Mouse (Mus musculus) cerebellum, postnatal 4 days (tissue): ENCODE measurements around the gene Map1b.

Experiments
- DNase-seq, 2 experiments: peaks; one replicate each; pipeline ENCODE4 v3.0.0; 2022; ENCODE audit warnings: low spot score in 2 of 2, mixed read lengths in 1 of 2

Map1b gene

DNA sequence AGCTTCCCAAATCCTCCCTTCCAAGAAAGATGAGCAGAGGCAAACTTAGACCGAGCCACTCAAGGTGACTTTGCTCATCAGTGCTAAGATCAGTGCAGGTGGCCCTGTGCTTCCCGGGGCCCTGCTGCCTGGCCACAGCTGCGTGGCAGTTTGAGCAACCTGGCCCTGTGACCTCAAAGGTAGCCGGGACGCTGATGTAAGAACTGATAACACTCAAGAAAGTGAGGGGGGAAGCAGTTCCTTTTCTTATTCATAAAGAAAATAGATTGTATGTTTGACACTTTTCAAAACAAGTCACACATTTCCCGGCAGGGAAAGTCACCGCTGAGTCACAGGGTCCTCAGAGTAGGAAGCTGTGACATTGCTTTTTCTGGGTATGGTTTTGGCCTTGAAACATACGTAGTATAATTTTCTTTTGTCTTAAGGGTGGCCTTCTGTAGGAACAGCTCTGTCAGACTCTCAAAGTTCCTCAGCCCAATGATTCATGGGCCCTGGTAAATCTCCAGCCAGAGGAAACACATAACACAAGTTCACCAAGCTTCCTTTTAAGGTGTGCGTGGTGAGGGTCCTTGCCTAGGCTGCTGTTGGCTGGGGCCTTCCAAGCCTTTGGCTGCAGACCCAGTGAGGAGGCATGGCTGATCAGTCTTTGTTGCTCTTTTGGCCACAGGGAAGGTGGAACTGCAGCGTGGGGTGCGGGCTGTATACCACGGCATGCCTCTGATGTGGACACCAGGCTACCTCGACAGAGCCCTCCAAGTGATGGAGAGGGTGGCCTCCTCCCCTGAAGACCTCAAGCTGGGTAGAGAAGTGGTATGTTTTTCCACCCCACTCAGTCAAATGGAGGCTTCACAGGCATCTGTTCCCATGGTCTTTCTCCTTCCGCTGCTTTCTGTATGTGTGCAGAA lies 105.5 kb downstream of the Map1b start:
- DNase-seq: no peak

DNA sequence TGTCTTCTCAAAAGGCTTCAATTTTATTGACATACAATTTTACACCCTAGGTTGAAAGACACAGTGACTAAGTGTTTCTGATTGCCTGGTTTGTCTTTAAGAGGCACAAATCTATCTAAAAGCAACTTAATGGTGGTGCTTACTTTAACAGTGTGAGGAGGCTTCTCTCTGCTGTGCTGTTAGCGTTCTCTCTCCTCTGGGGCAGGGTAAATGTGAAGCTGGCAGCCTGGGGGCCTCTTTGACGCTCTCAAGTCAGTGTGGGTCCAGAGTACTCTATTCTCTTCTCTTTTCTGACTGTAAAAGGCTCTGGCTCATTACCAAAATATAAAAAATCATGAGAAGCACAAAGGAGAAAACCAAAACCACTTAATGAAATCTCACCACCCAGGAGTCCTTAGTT lies 107.1 kb downstream of the Map1b start:
- DNase-seq: no peak

DNA sequence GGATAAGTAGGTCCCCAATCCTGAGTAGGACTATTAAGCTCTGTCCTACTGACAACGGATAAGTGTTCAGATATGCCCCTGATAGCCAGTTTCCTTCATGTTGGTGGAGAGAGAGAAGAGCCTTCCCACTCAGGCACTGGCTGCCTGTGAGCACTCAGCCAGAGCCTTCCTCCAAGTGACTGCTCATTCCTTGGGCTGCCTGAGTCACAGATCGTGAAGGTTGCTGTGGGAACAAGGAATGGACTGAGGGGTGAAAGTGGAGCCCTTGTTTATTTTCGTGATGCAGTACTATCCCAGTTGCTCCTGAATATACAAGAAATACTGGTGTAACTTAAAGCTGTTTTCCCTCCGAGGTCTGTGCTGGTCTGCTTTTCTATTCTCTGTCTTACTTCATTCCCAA lies 117.0 kb downstream of the Map1b start:
- DNase-seq: no peak

DNA sequence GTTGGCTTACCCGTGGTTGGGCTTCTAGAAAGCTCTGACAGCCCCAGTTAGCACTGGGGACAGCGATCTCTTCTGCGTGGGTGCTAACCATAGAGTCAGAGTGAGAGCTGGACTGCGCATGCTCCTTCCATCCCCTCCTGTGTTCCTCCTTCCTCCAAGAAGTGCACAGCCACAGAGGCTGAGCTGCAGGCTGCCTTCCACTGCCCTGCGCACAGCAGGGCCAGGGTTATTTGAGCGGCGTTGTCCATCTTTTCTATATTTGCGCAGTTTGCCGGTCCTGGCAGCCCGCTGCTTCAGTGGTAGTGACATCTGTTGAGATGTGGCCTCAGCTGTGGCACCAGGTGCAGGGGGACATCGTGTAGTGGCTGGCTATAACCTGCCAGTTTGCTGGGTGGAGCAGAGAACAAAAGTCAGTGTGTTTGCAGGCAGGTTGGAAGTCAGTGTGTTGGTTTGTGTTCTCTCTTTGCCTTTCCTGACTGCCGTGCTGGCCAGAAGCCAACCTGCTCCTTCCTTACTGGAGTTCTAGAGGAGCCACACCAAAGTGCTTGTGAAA lies 118.1 kb downstream of the Map1b start:
- peak in 1 of 2 experiments; percentile 60 for DNase-seq

DNA sequence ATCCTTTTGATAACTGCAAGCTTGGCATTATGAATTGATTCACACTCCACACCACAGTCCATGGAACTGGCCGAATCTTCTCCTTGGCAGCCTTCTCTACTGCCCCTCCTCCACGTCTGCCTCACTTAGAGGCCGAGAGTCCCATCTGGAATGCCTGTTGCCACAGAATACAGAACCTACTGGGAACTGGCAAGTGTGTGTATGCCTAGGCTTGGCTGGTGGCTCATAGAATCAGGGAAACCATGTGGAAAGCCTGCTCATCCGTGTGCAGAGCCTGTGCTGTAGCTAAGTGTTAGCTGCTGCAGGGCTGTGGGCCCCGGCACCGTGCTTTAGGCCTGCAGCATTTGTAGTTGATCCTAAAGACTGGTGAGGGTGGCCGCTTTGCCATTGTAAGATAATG lies 119.1 kb downstream of the Map1b start:
- peak in 1 of 2 experiments; percentile 76 for DNase-seq

DNA sequence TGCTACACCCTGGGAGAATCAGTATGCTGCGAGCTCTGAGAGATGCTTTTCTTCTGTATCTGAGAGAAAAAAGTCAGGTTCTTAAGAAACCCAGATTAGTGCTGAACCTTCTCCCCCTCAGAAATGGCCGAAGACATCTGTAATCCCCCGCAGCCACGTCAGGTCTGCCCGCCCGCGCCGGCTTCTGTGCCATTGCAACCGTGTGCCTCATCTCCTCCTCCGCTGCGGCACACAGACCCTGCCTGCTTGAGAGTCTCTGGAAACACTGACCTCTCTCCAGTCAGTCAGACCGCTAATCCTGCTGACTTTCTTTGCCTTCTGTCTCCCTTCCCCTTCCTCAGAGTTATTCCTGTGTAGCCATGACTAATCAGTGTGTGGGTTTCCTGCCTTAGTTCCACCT lies 120.8 kb downstream of the Map1b start:
- DNase-seq: no peak

DNA sequence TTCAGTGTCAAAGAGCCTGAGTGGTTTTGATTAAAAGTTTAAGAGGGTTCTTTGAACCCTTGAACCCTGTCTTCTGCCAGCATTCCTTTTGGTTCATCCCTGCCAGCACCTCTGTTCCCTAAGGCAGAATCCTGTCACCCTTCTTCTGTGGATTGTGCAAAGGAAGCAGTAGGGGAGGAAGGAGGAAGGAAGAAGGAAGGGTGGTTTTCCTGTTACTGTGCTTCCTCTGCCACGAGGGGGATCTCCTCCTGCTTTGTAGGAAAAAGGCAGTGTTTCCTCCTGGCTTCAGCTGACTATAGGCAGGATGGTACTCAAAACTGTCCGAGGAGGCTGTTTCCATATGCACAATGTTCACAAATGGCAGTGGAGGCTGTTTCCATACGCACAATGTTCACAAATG lies 121.6 kb downstream of the Map1b start:
- DNase-seq: no peak

DNA sequence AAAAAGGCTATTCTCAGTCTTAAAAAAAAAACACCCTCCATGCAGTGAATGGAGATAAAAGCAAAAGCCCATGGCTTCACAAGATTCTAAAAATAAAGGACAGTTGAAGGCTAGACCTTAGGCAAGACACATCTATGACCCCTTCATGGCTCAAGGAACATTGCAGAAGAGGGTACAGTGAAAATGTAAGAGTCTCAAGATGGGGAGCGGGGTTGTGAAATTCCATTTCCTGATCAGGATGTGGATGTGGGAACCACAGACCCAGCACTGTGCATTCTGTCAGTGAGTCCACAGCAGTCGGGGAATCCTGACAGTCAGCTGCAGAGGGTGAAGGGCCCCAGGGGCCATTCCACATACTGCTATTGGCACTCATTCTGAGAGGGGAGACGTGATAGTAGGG lies 123.2 kb downstream of the Map1b start:
- no peak for DNase-seq

DNA sequence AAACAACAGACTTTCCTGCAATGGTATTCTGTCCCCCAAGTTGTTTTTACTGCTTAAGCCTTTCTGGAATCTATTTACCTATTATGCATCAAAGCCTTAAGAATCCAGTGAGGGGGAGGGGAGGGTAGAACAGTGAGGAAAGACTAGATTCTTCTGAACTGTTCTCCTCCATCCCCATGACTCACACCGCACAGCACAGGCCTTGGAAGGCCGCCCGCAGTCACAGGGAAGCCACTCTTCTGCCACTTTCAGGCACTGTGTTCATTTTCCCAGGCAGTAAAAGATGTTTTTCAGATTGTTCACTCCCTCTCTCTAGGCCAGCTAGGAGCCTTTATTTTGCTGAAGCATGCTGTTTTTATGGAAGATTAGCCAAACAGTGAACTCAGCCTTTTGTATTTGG lies 124.9 kb downstream of the Map1b start:
- no peak for DNase-seq

DNA sequence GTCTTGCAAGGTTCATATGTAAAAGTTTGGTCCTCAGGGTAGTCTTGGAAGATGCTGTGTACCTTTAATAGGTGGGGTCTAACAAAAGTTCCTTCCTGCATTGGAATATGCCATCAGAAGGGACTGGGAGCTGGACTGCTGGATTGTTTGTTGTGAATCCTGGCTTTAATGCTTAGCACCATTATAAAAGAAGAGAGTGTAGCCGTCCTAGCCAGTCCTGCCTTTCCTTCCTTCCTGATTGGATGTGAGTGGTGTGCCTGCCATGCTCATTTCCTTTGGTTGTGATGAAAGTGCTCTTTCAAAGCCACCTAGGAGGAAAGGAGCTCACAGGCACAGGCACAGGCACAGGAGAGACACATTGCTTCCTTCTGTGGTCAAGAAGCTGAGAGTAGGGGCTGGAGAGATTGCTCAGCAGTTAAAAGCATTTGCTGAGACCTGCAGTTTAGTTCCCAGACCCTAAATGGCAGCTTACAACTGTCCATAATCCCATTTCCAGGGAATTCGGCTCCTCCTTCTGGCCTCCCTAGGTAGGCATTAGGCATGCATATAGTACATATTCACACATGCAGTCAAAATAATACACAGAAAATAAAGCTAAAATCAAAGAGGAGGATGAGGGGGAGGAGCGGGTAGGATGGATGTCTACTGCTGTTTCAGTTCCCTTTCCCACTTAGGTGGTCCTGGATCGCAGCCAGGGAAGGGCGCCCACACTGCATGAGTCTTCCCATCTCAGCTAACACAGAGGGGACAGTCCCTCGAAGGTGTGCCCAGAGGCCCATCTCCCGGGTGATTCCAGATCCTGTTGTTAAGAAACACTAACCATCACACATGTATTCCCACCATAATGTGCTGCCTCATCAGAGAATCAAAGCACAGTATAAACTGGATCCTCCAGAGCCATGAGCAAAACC lies 128.2 kb downstream of the Map1b start:
- no peak for DNase-seq

DNA sequence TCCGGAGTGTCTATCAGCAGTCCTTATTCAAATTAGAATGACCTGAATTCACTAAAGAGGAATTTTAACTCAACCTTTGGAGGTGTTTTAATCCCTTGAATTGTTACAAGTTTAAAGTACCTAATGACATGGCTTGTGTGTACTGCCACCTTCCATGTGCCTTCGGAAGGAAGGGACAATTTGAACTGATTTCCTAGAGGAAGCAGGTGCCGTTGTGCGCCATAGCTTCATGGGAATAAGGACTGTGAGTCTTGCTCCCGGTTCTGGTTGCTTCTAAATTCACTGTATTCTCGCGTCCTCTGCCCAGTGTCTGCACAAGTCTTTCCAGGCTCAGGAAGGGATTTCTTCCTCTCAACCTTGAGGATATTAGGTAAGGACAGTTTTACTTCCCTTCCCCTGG lies 130.0 kb downstream of the Map1b start:
- DNase-seq: no peak

DNA sequence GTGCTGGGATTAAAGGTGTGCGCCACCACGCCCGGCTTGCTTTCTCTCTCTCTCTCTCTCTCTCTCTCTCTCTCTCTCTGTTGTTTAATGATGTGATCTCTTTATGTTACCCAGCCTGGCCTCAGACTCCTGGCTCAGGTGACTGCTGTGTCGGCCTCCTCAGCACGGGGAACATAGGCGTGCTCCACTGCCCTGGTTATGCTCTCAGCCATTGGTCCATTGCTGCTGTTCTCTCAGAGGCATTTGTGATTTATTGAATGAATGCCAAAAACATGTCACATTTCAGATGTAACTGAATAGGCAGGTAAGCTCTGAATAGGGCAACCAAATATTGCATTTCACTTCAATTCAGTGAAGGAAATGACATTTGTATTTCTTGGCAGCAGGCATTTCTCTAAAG lies 130.4 kb downstream of the Map1b start:
- DNase-seq: no peak

DNA sequence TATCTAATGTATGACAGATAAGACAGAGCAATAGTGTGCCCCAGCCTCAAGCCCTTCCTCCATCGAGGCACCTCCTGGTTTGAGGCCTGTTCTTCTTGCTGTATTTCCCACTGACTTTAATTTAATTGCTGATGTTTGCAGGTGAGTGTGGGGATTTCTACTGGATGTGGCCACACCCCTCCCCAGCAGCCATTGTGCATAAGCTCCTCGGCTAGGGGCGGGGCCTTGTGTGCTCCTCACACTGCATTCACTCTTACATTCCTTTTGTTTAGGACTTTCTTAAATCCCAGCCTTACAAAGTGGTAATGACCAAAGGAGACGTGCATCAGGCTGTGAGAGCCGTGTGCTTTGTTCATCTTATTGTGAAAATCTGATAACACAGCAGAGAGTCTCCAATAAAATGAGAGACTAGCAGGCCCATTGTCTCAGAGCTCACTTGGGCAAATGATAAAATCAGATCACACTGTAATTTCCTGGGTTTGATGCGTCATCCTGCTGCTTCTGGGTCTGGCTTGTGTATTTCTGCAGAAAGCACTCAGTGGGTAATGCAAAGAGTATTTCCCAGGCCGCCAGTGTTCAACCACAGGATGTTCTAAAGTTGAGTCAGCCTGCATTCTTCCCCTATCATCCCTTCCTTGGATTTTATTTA lies 131.7 kb downstream of the Map1b start:
- no peak for DNase-seq

DNA sequence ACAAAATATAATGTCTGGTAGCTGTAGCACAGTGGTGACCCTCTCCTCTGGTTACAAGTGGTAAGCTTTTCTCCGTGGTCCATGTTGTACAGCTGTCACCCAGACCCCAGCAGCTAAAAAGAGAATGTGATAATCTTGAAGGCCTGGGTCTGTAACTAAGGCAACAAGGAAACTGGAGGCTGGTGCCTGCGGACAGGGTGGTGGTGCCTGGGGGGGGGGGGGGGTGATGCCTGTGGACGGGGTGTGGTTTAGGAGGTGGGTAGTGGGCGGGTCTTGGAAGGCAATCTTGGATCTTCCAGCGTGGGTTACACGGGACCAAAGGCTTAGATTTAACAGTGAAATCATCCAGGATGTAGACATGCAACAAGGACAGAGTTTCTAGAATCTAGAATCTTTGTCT lies 134.0 kb downstream of the Map1b start:
- DNase-seq: no peak

DNA sequence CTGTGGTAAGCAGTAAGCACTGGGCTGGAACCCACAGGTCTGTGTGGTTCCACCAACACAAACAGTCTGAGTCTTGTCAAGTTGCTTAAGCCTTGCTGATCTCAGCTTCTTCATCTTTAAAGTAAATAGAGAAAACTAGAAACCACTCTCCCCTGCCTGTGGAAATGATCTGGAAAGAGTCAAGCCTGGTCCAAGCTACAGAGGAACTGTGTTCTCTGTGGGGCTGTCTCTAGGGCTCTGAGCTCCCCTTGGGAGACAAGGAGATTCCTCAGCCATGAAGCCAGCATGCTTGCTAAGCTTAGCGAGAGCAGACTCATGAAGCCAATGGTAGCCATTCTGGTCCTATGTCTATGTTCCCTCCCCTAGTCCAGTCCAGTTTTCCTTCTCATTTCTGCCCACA lies 138.1 kb downstream of the Map1b start:
- DNase-seq: no peak

DNA sequence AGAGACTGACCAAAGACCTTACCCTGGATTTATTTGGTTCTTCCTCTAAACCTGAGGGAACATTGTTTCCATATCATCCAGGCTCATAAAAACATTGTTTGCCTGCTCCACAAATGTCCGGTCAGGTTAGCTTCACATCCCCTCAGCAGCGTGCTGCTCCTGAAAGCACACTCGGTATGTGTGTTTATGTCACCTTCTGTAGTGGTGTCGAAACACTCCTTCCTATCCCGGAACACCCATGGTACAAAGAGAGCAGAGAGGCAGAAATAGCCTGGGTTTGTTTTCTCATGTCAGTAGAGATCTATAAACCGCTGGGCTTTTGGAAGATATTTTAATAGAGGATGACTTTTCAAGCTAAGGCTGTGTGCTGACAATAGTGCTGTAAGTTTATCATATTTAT lies 139.3 kb downstream of the Map1b start:
- no peak for DNase-seq

DNA sequence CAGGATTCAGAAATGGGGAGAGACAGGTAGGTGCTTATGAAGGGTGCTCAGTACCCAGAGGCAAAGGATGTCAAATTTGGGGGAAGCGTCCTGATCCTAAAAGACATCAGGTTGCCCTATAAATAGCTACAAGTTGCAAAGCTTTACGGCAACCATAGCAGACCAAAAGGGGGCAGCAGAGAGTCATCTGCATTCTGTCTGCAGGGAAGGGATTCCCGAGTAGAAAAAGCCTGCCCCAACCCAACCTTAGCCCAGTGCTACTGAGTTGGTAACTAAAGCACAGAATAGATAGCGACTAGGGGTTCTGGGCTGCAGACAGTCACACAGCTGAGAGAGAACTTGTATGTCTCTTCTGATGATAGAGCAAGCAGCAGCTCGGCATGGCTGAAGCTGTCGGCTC lies 140.8 kb downstream of the Map1b start:
- peak; percentile 67 to 85 for DNase-seq

DNA sequence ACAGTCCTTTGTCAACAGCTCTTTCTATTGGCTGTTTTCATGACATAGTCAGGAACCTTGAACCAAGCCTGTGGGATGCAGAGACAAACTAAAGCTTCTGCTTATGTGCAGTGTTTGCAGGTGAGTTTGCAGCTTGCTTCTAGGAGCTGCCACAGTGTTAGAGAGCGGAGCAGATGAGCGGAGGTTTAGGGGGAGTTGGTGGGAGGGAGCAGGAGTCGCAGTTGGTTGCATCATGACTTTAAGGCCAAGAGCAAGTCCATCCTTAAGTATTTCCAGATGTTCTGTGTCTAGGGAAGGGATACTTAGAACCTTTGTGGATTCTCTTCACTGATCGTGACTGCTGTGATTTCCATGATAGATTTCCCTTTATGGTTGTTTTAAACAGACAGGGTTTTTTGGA lies 142.1 kb downstream of the Map1b start:
- no peak for DNase-seq

DNA sequence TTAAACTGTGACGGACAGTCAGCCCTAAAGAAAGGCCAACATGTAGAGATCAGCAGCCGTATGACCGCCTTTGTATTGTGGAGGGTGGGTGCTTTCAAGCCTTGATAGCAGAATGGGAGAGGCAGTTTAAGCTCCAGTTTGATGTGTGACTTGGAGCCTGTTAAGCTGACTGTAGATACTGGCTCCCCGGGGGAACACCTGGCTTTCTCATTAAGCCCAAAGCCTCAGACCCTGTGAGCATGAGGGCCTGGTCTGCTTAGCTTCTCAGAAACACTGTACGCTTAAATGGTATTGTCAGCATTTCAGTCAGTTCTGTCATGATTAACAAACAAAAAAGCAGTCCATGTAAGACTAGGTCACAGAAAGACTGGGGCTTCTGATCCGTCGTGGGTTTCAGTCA lies 142.7 kb downstream of the Map1b start:
- DNase-seq: no peak
